Mouse (Mus musculus) lung, postnatal 25 days (tissue): ENCODE results near the gene Eml6.
"Not testable (repeated sequence)": the region's sequence is repeated elsewhere in the genome, so short reads cannot be mapped to it uniquely, and the experiment has no call there.

ENCODE experiments used
- DNase-seq: peaks from one replicate; pipeline ENCODE4 v3.0.0; 2022; ENCODE audit warnings: low spot score

The Eml6 gene

GRCm38 (mm10) chr11:29788921-29789638 lies 236.8 kb downstream of the Eml6 start:
- no peak for DNase-seq

- DNase-seq = no peak
Observed at GRCm38 (mm10) chr11:29788499-29788898, 237.3 kb downstream of the Eml6 start.

- peak; percentile 5 for DNase-seq
Observed at GRCm38 (mm10) chr11:29787473-29787872, 238.4 kb downstream of the Eml6 start.

GRCm38 (mm10) chr11:29786583-29787219 lies 239.1 kb downstream of the Eml6 start:
- DNase-seq = peak; percentile 39

GRCm38 (mm10) chr11:29779409-29780026 lies 246.3 kb downstream of the Eml6 start:
- no peak for DNase-seq

- no peak for DNase-seq
Observed at GRCm38 (mm10) chr11:29778936-29779335, 246.9 kb downstream of the Eml6 start.

GRCm38 (mm10) chr11:29777964-29778363 lies 247.9 kb downstream of the Eml6 start:
- peak; percentile 6 for DNase-seq

GRCm38 (mm10) chr11:29774760-29775159 lies 251.1 kb downstream of the Eml6 start:
- no peak for DNase-seq

- no peak for DNase-seq
Observed at GRCm38 (mm10) chr11:29774296-29774695, 251.5 kb downstream of the Eml6 start.

GRCm38 (mm10) chr11:29772279-29772678 lies 253.6 kb downstream of the Eml6 start:
- no peak for DNase-seq

GRCm38 (mm10) chr11:29770666-29771400 lies 255.0 kb downstream of the Eml6 start:
- no peak for DNase-seq

GRCm38 (mm10) chr11:29768523-29768922 lies 257.3 kb downstream of the Eml6 start:
- DNase-seq = no peak

GRCm38 (mm10) chr11:29766313-29766982 lies 259.4 kb downstream of the Eml6 start:
- DNase-seq = no peak

- DNase-seq = no peak
Observed at GRCm38 (mm10) chr11:29765063-29765462, 260.8 kb downstream of the Eml6 start.

- DNase-seq = no peak
Observed at GRCm38 (mm10) chr11:29762768-29763167, 263.1 kb downstream of the Eml6 start.

GRCm38 (mm10) chr11:29761387-29761786 lies 264.4 kb downstream of the Eml6 start:
- no peak for DNase-seq

GRCm38 (mm10) chr11:29758617-29759016 lies 267.2 kb downstream of the Eml6 start:
- DNase-seq = no peak

- DNase-seq = not testable (repeated sequence)
Observed at GRCm38 (mm10) chr11:29756007-29756406, 269.8 kb downstream of the Eml6 start.

- no peak for DNase-seq
Observed at GRCm38 (mm10) chr11:29751648-29752611, 273.9 kb downstream of the Eml6 start.

GRCm38 (mm10) chr11:29751013-29751412 lies 274.8 kb downstream of the Eml6 start:
- no peak for DNase-seq

GRCm38 (mm10) chr11:29749468-29749829 lies 276.4 kb downstream of the Eml6 start:
- DNase-seq = no peak
